Mouse (Mus musculus) common myeloid progenitor, adult 5-6 weeks (primary cell): ENCODE measurements around the gene Rai2. TPM values are rescaled to one million over a fixed set of nuclear protein-coding genes. Genes with fewer than 3 reads are reported as not detected.

Experiments
- ATAC-seq: replicated peaks from 2 replicates; pipeline ENCODE4 v1.8.0; 2016; ENCODE audit warnings: low read depth, mild to moderate bottlenecking, moderate TSS enrichment, inconsistent platforms; ENCODE audit not compliant: poor library complexity, severe bottlenecking
- total RNA-seq: library from RNA; stranded (forward); fragments of 200-1000, 187-1606 nt; gene quantifications from 2 replicates; pipeline ENCODE4 v1.2.3, GENCODE M21; 2017

Gene Rai2
- total RNA-seq, 1 experiment from 2014 or later: not detected

DNA sequence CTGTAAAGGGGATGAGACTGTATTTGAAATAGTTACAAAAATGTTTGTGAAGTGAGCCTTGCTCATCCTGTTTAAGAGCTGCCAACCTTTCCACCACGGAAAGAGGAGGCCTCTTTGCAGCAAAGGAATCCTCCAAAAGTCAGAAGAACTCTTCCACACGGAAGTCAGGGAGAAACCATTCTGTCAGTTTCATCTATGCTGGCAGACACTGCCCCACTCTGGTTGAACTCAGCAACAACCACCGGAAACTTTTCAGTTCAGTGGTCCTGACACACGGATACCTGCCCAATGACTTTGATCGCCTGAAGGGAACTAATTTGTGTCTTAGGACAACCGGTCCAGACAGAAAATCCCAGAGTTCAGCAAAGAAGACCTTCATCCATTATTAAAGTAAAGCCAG, 73.3 kb downstream of the Rai2 start:
- ATAC-seq: peak; percentile 63; the same call in 1 of the 2 replicates

DNA sequence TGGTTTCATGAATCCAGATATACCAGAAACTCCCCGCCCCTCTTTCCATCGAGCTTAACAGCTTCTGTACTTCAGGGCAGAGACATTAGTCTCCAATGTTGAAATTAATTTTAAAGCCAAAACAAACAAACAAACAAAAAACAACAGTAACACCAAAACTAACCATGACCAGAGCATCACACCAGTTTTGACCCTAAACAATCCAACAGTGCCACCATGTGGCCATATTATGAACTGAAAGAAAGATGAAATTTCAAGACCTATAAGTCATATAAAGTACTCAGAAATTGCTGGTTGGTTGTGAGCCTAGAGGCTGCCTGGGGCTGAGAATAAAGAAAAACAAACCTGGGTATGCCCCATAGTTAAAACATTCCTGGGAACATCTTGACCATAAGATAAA, 109.3 kb downstream of the Rai2 start:
- ATAC-seq: 0 out of 2 replicates have a peak, but pooled peaks have one; percentile 42
